Mouse (Mus musculus) forelimb bud, embryonic 11.5 days (tissue): ENCODE data around the gene Tnfsf12.
A peak's percentile ranks its signal among the peaks of the same experiment; 100 is the strongest.
"Not testable (repeated sequence)": the region's sequence is repeated elsewhere in the genome, so short reads cannot be mapped to it uniquely, and the experiment has no call there.

Experiments
- DNase-seq: peaks from one replicate; pipeline ENCODE4 v3.0.0-alpha.2; 2012; ENCODE audit warnings: low read depth, low spot score

Tnfsf12 gene

GRCm38 (mm10) chr11:69704613-69705010 is 9.0 kb upstream of the Tnfsf12 start:
- no peak for DNase-seq

GRCm38 (mm10) chr11:69703814-69704612 is 8.4 kb upstream of the Tnfsf12 start:
- no peak for DNase-seq

DNA sequence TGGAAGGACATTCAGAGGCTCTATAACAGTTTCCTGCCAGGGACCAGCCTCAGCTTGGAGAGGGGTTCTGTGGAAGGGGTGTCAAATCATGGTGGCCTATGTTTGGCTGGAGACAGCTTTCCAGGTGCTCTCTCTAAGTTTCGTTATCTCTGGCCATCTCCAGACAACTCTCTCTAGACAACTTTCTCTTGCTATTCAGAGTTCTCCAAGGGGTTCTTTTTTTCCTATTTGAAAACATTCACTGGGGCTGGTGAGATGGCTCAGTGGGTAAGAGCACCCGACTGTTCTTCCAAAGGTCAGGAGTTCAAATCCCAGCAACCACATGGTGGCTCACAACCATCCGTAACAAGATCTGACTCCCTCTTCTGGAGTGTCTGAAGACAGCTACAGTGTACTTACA is 7.7 kb upstream of the Tnfsf12 start:
- not testable (repeated sequence) for DNase-seq

DNA sequence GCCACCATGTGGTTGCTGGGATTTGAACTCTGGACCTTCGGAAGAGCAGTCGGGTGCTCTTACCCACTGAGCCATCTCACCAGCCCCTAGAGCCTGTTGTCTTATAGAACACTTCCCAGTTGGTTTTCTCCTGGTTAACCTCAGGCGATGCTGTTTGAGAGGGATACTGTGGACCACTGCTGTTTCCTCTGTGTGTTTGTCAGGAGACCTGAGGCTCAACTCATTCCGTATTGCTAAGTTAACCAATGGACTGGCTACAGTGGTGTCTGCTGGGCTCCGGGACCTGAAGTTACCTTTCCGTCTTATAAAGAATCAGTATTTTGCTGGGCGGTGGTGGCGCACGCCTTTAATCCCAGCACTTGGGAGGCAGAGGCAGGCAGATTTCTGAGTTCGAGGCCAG is 7.2 kb upstream of the Tnfsf12 start:
- DNase-seq: not testable (repeated sequence)

DNA sequence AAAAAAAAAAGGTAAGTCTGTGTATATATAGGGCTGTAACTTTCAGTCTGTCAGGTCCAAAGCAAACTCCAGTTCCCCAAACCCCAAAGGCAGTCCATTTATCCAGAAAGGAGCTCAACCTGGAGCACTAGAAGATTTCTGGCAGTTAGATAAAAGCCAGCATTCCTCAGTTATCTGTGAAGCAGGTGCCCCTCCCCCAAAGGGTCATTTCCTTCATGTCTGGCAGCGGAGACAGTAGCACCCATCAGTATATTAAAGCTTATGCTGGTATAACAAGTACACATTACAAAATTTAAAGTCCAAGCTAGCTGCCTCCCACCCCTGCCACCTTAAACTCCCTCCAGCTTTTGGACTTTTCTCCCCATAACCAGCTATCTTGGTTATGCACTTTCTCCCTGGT is 3.9 kb upstream of the Tnfsf12 start:
- DNase-seq: no peak

DNA sequence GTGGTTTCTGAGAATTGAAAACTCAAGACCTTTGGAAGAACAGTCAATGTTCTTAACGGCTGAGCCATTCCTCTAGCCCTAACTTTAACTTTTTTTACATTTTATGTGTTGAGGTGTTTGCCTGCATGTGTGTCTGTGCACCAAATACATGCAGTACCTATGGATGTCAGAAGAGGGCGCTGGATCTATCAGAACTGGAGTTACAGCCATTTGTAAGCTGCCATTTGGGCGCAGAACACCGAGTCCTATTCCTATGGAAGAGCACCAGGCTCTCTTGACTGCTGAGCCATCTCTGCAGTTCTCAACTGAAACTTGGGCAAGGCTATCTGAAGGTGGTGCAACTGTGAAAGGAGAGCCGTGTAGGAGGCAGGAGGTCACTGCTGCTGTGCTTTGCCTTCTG is 2.9 kb upstream of the Tnfsf12 start:
- no peak for DNase-seq

- DNase-seq: no peak
These were observed 1.7 kb upstream of the Tnfsf12 start for GRCm38 (mm10) chr11:69697396-69697795.

DNA sequence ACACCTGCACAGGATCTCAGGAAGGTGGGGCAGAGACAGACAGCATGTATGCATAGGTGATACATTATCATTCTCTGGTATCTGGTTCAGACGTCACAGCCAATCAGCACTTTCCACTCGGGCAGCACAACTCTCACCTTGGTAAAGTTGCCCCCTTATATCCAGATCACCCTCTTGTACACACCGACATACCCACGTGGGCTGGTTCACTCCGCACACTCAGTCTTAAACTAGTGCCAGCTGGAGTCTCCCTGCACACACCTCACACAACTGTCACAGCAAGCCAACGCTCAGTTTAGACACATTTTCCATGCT is 646 bp downstream of the Tnfsf12 start:
- DNase-seq: no peak

- no peak for DNase-seq
These were observed 2.2 kb downstream of the Tnfsf12 start for GRCm38 (mm10) chr11:69693421-69693965.

- DNase-seq: no peak
These were observed 2.8 kb downstream of the Tnfsf12 start for GRCm38 (mm10) chr11:69692863-69693262.

DNA sequence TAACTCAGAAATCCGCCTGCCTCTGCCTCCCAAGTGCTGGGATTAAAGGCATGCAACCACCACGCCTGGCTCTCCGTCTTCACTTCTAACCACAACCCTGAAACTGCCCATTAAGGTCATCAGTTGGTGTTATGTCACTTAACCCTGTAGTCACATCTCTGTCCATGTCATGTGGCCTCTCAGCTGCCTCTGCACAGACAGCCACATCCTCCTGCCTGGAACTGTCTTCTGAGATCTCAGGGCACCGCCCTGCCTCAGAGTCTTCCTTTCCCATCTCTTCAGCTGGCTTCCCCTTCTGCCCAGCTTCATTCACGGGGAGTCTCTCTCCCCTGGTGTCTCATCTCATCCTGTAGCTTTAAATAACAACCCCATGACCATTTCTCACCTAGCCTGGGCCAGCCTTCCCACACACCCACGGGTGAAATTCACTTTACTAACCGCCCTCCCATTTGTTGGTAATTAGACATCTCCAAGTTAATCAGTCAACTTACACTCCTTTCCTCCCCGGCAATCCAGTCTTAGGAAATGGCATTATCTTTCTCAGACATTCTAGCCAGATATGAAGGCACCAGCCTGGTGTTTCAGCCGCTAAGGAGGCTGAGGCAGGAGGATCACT is 3.3 kb downstream of the Tnfsf12 start:
- DNase-seq: no peak

DNA sequence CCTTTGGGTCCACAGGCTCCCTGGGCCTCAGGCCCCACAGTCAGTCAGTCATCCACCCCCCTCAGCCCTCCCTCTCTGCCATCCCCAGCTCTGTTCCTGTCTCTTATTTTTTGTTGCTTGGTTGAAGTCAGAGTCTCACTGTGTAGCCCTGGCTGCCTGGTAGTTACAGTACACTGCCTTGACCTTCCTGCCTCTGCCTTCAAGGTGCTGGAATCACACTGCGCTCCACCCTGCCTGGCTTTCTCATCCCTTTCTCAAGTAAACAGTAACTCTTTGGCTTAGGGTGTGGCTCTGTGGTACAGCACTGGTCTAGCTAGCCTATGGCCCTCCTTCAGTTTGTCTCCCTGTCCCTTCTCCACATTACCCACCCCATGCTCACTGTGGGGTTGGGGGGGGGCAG is 5.8 kb downstream of the Tnfsf12 start:
- no peak for DNase-seq

DNA sequence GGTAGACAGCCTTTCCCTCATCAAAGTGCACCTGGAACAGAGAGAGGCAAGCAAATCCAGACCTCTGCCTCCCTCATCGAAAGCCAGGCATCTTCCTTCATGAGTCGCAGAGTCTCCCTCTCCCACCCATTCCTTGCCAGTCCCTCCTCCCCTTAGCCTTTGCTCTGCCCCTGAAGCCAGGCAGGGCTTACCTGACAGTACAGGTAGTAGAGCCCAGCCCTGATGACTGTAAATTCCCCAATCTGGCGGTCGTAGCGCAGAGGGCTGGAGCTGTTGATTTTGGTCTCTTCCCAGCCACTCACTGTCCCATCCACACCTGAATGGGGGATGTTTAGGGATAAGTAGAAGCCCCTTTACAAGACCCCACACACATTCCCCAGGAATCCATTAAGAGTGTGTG is 8.6 kb downstream of the Tnfsf12 start:
- no peak for DNase-seq

DNA sequence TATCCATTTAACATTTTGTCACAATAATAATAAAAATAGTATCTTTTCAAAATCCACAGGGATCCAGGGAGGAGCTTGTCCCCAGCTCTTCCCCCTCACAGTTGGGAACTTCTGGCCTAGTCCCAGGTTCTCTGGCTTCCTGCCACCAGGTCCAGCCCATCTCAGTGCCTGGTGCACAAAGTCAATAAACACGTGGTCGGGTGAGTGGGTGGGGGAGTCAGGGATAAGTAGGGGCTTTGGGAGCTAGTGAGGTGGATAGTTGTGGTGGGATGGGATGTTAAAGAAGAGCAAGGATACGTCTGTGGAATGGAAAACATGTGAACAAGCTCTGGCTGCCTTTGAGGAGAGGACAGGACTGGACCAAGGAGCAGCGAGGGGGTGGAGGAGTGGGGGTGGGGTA is 9.3 kb downstream of the Tnfsf12 start:
- DNase-seq: no peak

GRCm38 (mm10) chr11:69685526-69686148 is 10.0 kb downstream of the Tnfsf12 start, which contains the start of gene Tnfsf13:
Tnfsf13 (minus strand) TSS chr11:69685784.
- no peak for DNase-seq

- no peak for DNase-seq
These were observed 10.7 kb downstream of the Tnfsf12 start for GRCm38 (mm10) chr11:69684936-69685335.

- DNase-seq: no peak
These were observed 11.4 kb downstream of the Tnfsf12 start for GRCm38 (mm10) chr11:69684128-69684745.

DNA sequence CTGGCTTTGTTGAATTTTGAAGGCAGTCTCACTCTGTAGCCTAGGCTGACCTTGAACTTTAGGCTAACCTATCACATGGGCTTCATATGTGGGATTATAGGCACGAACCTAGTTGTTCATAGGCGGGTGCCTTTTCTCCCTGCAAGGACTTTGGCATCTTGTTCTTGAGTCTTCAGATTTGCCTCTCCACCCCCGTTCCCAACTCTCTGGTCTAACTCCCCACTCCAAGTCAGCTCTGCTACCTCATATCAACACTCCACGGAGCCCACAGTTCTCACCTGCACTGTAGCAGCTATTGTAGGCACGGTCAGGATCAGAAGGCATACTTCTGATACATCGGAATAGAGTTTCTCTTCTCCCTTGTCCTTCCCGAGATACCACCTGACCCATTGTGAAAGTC is 12.1 kb downstream of the Tnfsf12 start:
- DNase-seq: no peak

GRCm38 (mm10) chr11:69682840-69683533 is 12.7 kb downstream of the Tnfsf12 start:
- peak; percentile 97 for DNase-seq

DNA sequence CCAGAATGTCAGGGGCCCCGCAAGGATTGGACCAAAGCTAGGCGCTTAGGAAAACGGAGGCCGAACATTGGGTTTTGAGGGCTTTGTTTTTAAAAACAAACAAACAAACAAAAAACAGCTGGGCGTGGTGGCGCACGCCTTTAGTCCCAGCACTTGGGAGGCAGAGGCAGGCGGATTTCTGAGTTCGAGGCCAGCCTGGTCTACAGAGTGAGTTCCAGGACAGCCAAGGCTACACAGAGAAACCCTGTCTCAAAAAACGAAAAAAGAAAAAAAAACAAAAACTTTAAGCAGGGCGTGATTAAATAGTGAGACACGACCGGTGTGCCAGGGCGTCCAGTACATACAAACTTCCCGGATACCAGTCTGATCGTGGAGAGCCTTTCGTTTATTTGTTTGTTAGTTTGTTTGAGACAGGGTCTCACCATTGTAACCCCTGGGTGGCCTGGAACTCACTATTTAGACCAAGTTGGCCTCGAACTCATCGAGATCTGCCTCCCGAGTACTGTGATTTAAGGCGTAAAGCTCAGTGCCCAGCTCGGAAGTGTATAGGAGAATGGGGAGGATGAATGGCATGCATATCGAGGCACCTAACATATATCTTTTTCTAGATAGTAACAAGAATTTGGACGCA is 13.3 kb downstream of the Tnfsf12 start:
- no peak for DNase-seq
